Mouse (Mus musculus) heart, embryonic 14.5 days (tissue): ENCODE results near the gene Mrpl54. TPM values are rescaled to one million over a fixed set of nuclear protein-coding genes. Genes with fewer than 3 reads are reported as not detected.

Source experiments
- ATAC-seq: fragments of 200-750 bp; cut with Nextera tagmentation; 2 replicates; pipeline ENCODE4 v1.8.0; 2017; ENCODE audit warnings: low read depth, moderate TSS enrichment; ENCODE audit not compliant: insufficient number of reproducible peaks, insufficient read depth, low FRiP score
- H3K27ac ChIP-seq, 2 experiments: fragments of 200-500 bp in 1 of 2; fragments of 300-500 bp in 1 of 2; sonication (generic) in 1 of 2; replicated peaks in 1 of 2; 2 replicates each; pipeline ENCODE4 v1.5.1; 2012 to 2014; ENCODE audit warnings: low read depth in 2 of 2, low read length in 2 of 2, control low read depth in 1 of 2, mild to moderate bottlenecking in 1 of 2, mixed read lengths in 1 of 2; ENCODE audit not compliant: control insufficient read depth in 1 of 2, insufficient read depth in 1 of 2
- H3K27me3 ChIP-seq: fragments of 300-500 bp; sonication (generic); 2 replicates; pipeline ENCODE4 v1.6.1; 2014; ENCODE audit warnings: mild to moderate bottlenecking, low read length, control low read depth; ENCODE audit not compliant: control insufficient read depth, insufficient read depth
- H3K36me3 ChIP-seq: fragments of 300-500 bp; sonication (generic); 2 replicates; pipeline ENCODE4 v1.6.1; 2014; ENCODE audit warnings: mild to moderate bottlenecking, control low read depth, low read length, mixed read lengths; ENCODE audit not compliant: control insufficient read depth, insufficient read depth
- H3K4me1 ChIP-seq, 2 experiments: fragments of 200-500 bp in 1 of 2; fragments of 300-500 bp in 1 of 2; sonication (generic) in 1 of 2; 2 replicates each; pipeline ENCODE4 v1.6.1; 2012 to 2014; ENCODE audit warnings: low read length in 2 of 2, control low read depth in 1 of 2, mixed read lengths in 1 of 2; ENCODE audit not compliant: control insufficient read depth in 2 of 2, insufficient read depth in 2 of 2
- H3K4me2 ChIP-seq: fragments of 300-500 bp; sonication (generic); 2 replicates; pipeline ENCODE4 v1.6.1; 2014; ENCODE audit warnings: mild to moderate bottlenecking, low read length
- H3K4me3 ChIP-seq, 2 experiments: fragments of 200-500 bp in 1 of 2; fragments of 300-500 bp in 1 of 2; sonication (generic) in 1 of 2; 2 replicates each; pipeline ENCODE4 v1.5.1; 2012 to 2014; ENCODE audit warnings: low read length in 2 of 2, mild to moderate bottlenecking in 2 of 2, control low read depth in 1 of 2, low read depth in 1 of 2, moderate library complexity in 1 of 2; ENCODE audit not compliant: control insufficient read depth in 1 of 2, insufficient read depth in 1 of 2
- H3K9ac ChIP-seq: fragments of 300-500 bp; sonication (generic); 2 replicates; pipeline ENCODE4 v1.6.1; 2014; ENCODE audit warnings: mild to moderate bottlenecking, low read length
- H3K9me3 ChIP-seq: fragments of 300-500 bp; sonication (generic); 2 replicates; pipeline ENCODE4 v1.6.1; 2016; ENCODE audit warnings: low read length, control low read depth; ENCODE audit not compliant: control insufficient read depth
- WGBS: fragments of 180-500 bp; shearing (Covaris S2); extraction: QIAGEN DNeasy Blood & Tissue Kit; methylation state at CpG from one replicate; pipeline ENCODE4 v1.1.7; 2014; 5-methylcytosine and 5-hydroxymethylcytosine counted together
- polyA plus RNA-seq: library from polyadenylated mRNA; unstranded; fragments of >200 nt; fragmentation: Nextera tagmentation; extraction: Ambion mirVana; gene quantifications from 2 replicates; pipeline ENCODE4 v1.2.1, GENCODE M21; 2014

Mrpl54 gene
- polyA plus RNA-seq, 1 experiment from 2014 or later: 298 TPM

DNA sequence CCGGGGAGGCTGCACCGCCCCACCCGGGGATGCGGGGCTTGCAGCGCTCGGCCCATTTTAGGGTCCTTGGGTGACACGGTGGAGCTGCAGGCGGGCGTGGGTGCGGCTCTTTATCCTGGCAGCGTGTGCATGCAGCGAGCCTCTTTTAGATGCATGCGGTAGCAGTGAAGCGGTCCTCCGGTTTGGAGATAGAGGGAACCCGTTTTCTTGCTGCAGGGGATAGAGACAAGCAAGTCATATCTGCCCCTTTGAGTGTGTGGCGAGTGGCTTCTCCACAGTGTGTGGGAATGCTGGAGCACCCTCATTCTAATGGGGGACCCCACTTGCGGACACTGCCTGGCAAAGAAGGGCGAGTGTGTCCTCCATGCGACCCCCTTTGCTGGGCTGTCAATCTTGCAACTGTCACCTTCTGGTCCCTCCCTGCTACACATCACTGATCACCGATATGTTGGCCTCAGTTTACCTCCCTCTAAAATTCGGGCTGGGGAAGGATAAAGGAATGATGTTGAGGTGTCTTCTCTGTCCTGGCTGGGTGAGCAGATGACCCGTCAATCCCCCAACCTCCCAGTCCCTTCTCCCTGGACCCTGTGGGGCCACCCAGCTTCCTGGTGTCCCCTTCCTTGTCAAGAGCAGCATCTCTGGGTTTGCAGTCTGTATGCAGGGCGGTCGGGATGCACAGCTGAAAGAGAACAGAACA lies 26.7 kb upstream of the Mrpl54 start:
- Histone ChIP-seq H3K4me3 (peak overlapping the region; percentile 83 to 85), H3K4me2 (peak overlapping the region; percentile 98), H3K4me1 (peaks cover 27 to 29% of the 10 kb centered on the region in 2 experiments), H3K27me3 (peaks cover 26% of the 10 kb centered on the region), H3K27ac (peak overlapping the region in 1 of 2 experiments; percentile 75; a peak in 1 of 4 replicates), H3K9ac (peak overlapping the region; percentile 78), H3K36me3 (no peaks in the 10 kb centered on the region; the same call in 1 of the 2 replicates), H3K9me3 (no peaks in the 10 kb centered on the region)
- ATAC-seq: no peak
- 3% methylated on average over 25 of the region's 25 CpGs for WGBS

DNA sequence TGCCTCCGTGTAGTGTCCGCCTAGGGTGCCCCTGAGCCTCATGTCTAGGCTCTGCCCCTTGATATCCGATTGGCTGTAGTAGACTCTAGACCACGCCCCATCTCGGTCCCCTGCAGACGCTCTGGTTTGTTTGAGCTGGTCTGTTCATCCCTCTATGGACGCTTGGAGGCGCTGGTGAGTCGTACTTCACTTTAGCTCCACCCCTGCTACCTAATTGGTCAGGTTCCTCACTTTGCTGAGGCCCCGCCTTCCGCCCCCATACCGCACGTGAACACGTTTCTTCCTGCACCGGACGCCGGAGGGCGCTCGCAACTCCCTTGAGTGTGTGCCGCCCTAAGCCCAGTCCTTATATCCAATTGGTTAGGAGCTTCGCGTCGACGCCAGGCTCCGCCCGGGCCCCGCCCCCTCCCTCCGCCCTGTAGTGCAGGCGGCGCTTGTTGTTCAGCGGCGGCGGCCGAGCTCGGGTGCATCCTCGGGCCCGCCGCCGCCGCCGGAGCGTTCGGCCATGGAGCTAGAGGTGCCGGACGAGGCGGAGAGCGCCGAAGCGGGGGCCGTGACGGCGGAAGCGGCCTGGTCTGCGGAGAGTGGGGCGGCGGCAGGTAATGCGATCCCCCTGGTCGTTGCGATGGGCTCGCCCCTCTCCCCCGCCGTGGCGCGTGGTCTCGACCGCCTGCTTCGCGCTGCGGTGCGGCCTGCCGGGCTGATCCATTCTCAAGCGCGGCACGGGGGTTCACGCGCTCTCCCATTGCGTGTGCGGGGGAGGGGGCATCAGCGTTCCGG lies 26.0 kb upstream of the Mrpl54 start, which contains the start of gene Pip5k1c:
Gene Pip5k1c (plus strand): TSS at position 410 of the 780 bp plus-strand sequence.
- peaks cover 20 to 24% of the 10 kb centered on the region in 2 experiments for H3K4me1 ChIP-seq
- H3K9ac ChIP-seq: peak within 1 kb of the TSS; percentile 78
- no peaks in the 10 kb centered on the region; the same call in 1 of the 2 replicates for H3K36me3 ChIP-seq
- peak; percentile 93 for ATAC-seq
- H3K27ac ChIP-seq: peak within 1 kb of the TSS; percentile 60 to 75
- H3K9me3 ChIP-seq: no peaks in the 10 kb centered on the region
- under 1% methylated on average over 80 of the region's 80 CpGs for WGBS
- H3K4me3 ChIP-seq: peak within 1 kb of the TSS; percentile 83 to 85
- H3K27me3 ChIP-seq: peaks cover 32% of the 10 kb centered on the region
- H3K4me2 ChIP-seq: peak within 1 kb of the TSS; percentile 98

DNA sequence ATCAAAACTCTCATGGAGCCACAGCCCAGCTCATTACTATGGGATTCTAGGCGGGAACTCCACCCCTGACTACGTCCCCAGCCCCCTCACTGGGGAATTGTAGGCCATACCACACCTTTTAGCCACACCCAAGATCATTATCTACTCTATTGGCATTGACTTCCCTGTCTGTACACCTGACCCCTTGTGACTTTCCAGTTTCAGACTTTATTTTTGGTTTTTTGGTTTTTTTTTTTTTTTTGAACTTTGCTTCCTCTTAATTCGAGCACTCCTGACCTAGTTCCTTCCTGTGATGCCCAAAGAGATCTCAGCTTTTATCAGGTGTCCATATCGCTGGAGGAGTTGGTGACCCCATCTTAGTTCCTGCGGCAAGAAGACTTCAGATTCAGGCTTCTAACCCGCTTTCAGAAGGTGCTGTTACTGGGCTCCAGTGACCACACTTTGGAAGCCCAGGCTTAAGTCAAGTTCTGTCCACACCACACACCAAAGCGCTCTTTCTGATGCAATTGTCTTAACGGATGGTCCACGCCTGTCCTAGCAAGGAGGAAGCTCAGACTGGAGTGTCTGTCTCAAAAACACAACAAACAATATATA lies 24.9 kb upstream of the Mrpl54 start, which contains the start of gene Tjp3:
Gene Tjp3 (minus strand): TSS at position 71 of the 594 bp plus-strand sequence.
- no peak within 1 kb of the TSS for H3K9ac ChIP-seq
- WGBS: 67% methylated on average over 9 of the region's 9 CpGs
- H3K9me3 ChIP-seq: no peaks in the 10 kb centered on the region
- no peak for ATAC-seq
- no peaks in the 10 kb centered on the region; the same call in 1 of the 2 replicates for H3K36me3 ChIP-seq
- H3K4me2 ChIP-seq: no peak within 1 kb of the TSS
- H3K27ac ChIP-seq: no peak within 1 kb of the TSS
- peaks cover 37% of the 10 kb centered on the region for H3K27me3 ChIP-seq
- no peak within 1 kb of the TSS for H3K4me3 ChIP-seq
- peaks cover 15 to 17% of the 10 kb centered on the region in 2 experiments for H3K4me1 ChIP-seq

DNA sequence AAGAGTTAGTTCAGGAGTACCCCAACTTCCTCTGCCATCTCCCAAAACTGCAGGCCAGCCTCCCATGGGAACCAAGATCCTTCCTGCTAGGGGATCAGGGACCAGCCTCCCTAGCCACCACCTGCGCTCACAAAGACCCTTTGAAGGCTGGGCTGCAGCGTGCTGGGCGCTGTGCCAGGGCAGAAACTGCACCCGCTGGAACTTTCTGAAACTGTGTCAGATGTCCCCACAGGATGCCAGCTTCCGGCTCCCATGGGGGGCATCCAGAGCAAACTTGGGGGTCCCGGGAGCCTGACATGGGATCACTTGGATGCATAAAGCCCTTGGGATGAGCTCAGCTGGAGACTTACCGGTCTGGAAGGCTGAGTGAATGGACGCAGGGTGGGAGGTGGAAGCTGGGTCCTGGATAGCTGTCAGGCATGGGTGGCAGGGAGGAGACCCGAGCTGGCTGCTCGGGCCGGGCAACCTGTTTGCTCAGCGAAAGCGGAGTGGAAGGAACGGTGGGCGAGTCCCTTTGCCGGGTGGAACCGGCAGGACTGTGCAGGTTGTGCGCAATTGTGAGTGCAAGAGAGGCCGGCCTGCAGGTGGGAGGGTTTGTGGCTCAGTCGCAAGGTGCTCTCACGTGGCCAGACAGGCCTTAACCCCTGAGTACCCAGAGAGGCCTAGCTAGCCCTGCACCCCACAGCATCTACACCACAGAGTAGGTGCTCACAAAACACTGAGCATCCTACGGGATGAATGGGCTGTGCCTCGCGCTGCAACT lies 24.1 kb upstream of the Mrpl54 start:
- Histone ChIP-seq H3K27ac (no peak overlapping the region), H3K9ac (no peak overlapping the region), H3K4me2 (no peak overlapping the region), H3K36me3 (no peaks in the 10 kb centered on the region; the same call in 1 of the 2 replicates), H3K4me1 (peaks cover 17 to 18% of the 10 kb centered on the region in 2 experiments), H3K9me3 (no peaks in the 10 kb centered on the region), H3K4me3 (no peak overlapping the region), H3K27me3 (peaks cover 37% of the 10 kb centered on the region)
- no peak for ATAC-seq
- WGBS: 17% methylated on average over 24 of the region's 24 CpGs

DNA sequence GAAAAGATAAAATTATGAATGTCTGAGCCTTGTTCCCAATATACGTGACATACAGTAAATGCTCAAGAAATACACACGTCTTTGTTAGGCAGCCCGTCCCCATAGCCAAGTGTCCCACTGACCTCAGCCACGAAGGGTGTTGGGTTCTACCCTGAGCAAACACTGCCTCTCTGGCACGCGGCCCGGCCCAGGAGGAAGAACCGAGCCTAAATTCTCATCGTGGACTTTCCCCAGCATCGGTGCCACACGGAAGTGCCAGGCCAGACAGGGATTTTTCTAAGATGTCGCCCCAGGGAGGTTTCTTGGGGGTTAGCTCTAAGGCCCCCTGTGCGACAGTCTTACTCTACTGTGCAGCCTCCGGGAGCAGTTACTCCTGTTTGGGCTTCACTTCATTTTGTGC lies 23.1 kb upstream of the Mrpl54 start:
- ATAC-seq: no peak
- peaks cover 17 to 21% of the 10 kb centered on the region in 2 experiments for H3K4me1 ChIP-seq
- no peak overlapping the region for H3K4me3 ChIP-seq
- no peak overlapping the region for H3K27ac ChIP-seq
- WGBS: 57% methylated on average over 14 of the region's 14 CpGs
- no peak overlapping the region for H3K4me2 ChIP-seq
- H3K9ac ChIP-seq: no peak overlapping the region
- H3K36me3 ChIP-seq: no peaks in the 10 kb centered on the region
- H3K27me3 ChIP-seq: peaks cover 44% of the 10 kb centered on the region
- no peaks in the 10 kb centered on the region for H3K9me3 ChIP-seq

DNA sequence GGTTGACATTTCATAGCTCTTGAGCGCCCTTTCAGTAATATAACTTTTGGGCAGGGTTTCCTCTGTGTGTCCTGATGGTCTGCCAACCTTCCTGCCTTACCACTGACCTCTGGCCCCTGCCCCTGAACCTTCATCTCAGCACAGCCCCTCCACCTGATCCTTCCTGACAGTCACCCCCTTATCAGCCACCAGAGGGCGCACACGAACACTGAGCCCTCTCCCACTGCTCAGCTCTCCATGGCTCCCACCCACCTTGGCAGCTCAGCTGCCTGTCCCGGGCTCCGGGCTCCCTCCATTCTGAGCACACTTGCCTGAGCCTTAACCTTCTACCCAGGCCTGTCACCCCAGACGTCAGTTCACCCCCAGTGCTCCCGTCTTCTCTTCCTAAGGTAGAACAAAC lies 22.5 kb upstream of the Mrpl54 start:
- H3K27me3 ChIP-seq: peaks cover 49% of the 10 kb centered on the region
- H3K4me3 ChIP-seq: no peak overlapping the region
- WGBS: 2% methylated on average over 7 of the region's 7 CpGs
- no peaks in the 10 kb centered on the region for H3K36me3 ChIP-seq
- H3K27ac ChIP-seq: no peak overlapping the region
- 0 out of 2 replicates have a peak, but pooled peaks have one; percentile 5 for ATAC-seq
- peaks cover 12 to 15% of the 10 kb centered on the region in 2 experiments for H3K4me1 ChIP-seq
- no peaks in the 10 kb centered on the region for H3K9me3 ChIP-seq
- no peak overlapping the region for H3K9ac ChIP-seq
- H3K4me2 ChIP-seq: no peak overlapping the region

DNA sequence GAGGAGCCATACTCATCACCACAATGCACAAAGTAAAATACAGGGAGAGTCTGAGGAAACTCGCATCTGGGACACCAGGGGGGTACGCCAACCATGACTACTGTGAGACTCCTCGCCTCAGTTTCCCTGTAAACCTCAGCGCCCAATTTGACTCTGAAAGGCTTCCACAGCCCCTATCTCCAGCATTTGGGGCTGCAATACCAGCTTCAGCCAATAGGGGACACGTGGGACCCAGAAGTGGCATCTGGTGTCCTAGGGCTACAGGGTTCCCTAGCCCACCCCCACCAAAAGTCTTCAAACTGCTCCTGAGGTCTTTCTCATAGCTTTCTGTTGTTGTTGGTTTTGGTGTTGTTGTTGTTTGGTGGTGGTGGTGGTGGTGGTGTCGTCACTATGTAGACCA lies 21.9 kb upstream of the Mrpl54 start:
- no peak overlapping the region for H3K4me3 ChIP-seq
- H3K36me3 ChIP-seq: no peaks in the 10 kb centered on the region
- H3K27ac ChIP-seq: no peak overlapping the region
- no peak for ATAC-seq
- peaks cover 5 to 8% of the 10 kb centered on the region in 2 experiments; a peak in 3 of 4 replicates for H3K4me1 ChIP-seq
- H3K9me3 ChIP-seq: no peaks in the 10 kb centered on the region
- H3K27me3 ChIP-seq: peaks cover 56% of the 10 kb centered on the region
- H3K4me2 ChIP-seq: no peak overlapping the region
- WGBS: 28% methylated on average over 6 of the region's 6 CpGs
- no peak overlapping the region for H3K9ac ChIP-seq
